Mouse (Mus musculus) Patski (cell line): Measurements from ENCODE around the gene Abcb8. TPM values are rescaled to one million over a fixed set of nuclear protein-coding genes. Genes with fewer than 3 reads are reported as not detected.

Experiments
- ATAC-seq: fragments of 100-300 bp; one replicate; pipeline ENCODE4 v1.8.0; 2021
- CTCF ChIA-PET: fragments of 350-600 bp; sonication (Branson Sonifier 250); formaldehyde crosslinking; loops from one replicate; lab custom pipeline; 2022; ENCODE audit warnings: inconsistent platforms; lab: Charles Lee
- POLR2A ChIA-PET: fragments of 350-600 bp; sonication (Branson Sonifier 250); formaldehyde crosslinking; loops from one replicate; lab custom pipeline; 2022; ENCODE audit warnings: antibody characterized with exemption, inconsistent platforms; lab: Charles Lee
- DNase-seq: peaks from one replicate; pipeline ENCODE4 v3.0.0-alpha.2; 2011; ENCODE audit warnings: low read depth, low spot score
- H3K27me3 ChIP-seq: fragments of 371-371 bp; one replicate; pipeline ENCODE4 v1.5.1; 2021
- CTCF ChIP-seq: fragments of 100-300 bp; IDR thresholded peaks from one replicate; pipeline ENCODE4 v1.5.1; 2021
- in situ Hi-C: fragments of 300-500 bp; cut with MboI; formaldehyde crosslinking; loops from 3 replicates; pipeline ENCODE4 v1.11.1; 2018; ENCODE audit warnings: low pct_unique_long_range_greater_than_20kb, mixed read lengths
- polyA plus RNA-seq: library from polyadenylated mRNA; unstranded; gene quantifications from one replicate; pipeline ENCODE4 v1.2.3, GENCODE M21; 2021

Gene Abcb8
- polyA plus RNA-seq, 1 experiment from 2014 or later, result 67.6 TPM

GRCm38 (mm10) chr5:24365528-24365927 lies 27.9 kb upstream of the Abcb8 start:
- no peak for ATAC-seq
- POLR2A ChIA-PET, result no interaction called here
- TF ChIP-seq CTCF, result no peak
- CTCF ChIA-PET, result interaction anchor here (1.0 kb wide), 1 partner anchor 14 kb away, joined by 3 read pairs; no protein-coding TSS in a partner anchor
- in situ Hi-C loops, result no loop called here
- no peak for DNase-seq
- peaks cover 16% of the 10 kb centered on the region for H3K27me3 ChIP-seq

GRCm38 (mm10) chr5:24366426-24366825 lies 27.0 kb upstream of the Abcb8 start:
- DNase-seq (no peak), ATAC-seq (no peak)
- H3K27me3 ChIP-seq, result peaks cover 16% of the 10 kb centered on the region
- POLR2A ChIA-PET, result no interaction called here
- TF ChIP-seq CTCF, result no peak
- in situ Hi-C loops, result no loop called here
- CTCF ChIA-PET, result no interaction called here

GRCm38 (mm10) chr5:24369767-24370166 lies 23.7 kb upstream of the Abcb8 start:
- ATAC-seq (no peak), DNase-seq (no peak)
- TF ChIP-seq CTCF, result no peak
- CTCF ChIA-PET, result interaction anchor here (0.9 to 1.3 kb wide), 2 partner anchors 8 to 17 kb away, joined by 3 to 5 read pairs; no protein-coding TSS in a partner anchor
- in situ Hi-C loops, result no loop called here
- POLR2A ChIA-PET, result no interaction called here
- H3K27me3 ChIP-seq, result peaks cover 8% of the 10 kb centered on the region

GRCm38 (mm10) chr5:24373807-24374206 lies 19.7 kb upstream of the Abcb8 start:
- CTCF ChIA-PET, result no interaction called here
- ATAC-seq (no peak), DNase-seq (no peak)
- TF ChIP-seq CTCF, result no peak
- no peaks in the 10 kb centered on the region for H3K27me3 ChIP-seq
- POLR2A ChIA-PET, result no interaction called here
- in situ Hi-C loops, result no loop called here

- POLR2A ChIA-PET, result no interaction called here
- no peak for ATAC-seq
- no peak for TF ChIP-seq CTCF
- no peak for DNase-seq
- no peaks in the 10 kb centered on the region for H3K27me3 ChIP-seq
- CTCF ChIA-PET, result no interaction called here
- in situ Hi-C loops, result no loop called here
Measured at GRCm38 (mm10) chr5:24374216-24374615, 19.2 kb upstream of the Abcb8 start.

GRCm38 (mm10) chr5:24374666-24375328 lies 18.7 kb upstream of the Abcb8 start:
- ATAC-seq, result no peak
- in situ Hi-C loops, result no loop called here
- POLR2A ChIA-PET, result no interaction called here

GRCm38 (mm10) chr5:24378700-24379099 lies 14.8 kb upstream of the Abcb8 start:
- in situ Hi-C loops, result no loop called here
- DNase-seq (no peak), ATAC-seq (no peak)
- CTCF ChIA-PET, result interaction anchor here (1.4 to 2.2 kb wide), 2 partner anchors 13 to 17 kb away, joined by 3 to 9 read pairs; no protein-coding TSS in a partner anchor
- no peak for TF ChIP-seq CTCF
- no peaks in the 10 kb centered on the region for H3K27me3 ChIP-seq
- POLR2A ChIA-PET, result no interaction called here

More at GRCm38 (mm10) chr5:24374666-24375328, 18.7 kb upstream of the Abcb8 start:
- no peaks in the 10 kb centered on the region for H3K27me3 ChIP-seq
- TF ChIP-seq CTCF, result no peak
- CTCF ChIA-PET, result interaction anchor here (1.1 kb wide), 1 partner anchor 18 kb away, joined by 4 read pairs; the partner anchor contains the start of gene Atg9b
- DNase-seq, result no peak

- H3K27me3 ChIP-seq, result no peaks in the 10 kb centered on the region
- in situ Hi-C loops, result no loop called here
- TF ChIP-seq CTCF, result no peak
- ATAC-seq, result no peak
- POLR2A ChIA-PET, result no interaction called here
- DNase-seq, result no peak
- CTCF ChIA-PET, result interaction anchor here (0.8 to 1.4 kb wide), 2 partner anchors 14 to 22 kb away, joined by 3 read pairs; no protein-coding TSS in a partner anchor
Measured at GRCm38 (mm10) chr5:24379501-24379900, 14.0 kb upstream of the Abcb8 start.

GRCm38 (mm10) chr5:24380499-24380898 lies 13.0 kb upstream of the Abcb8 start:
- no peaks in the 10 kb centered on the region for H3K27me3 ChIP-seq
- ATAC-seq (no peak), DNase-seq (no peak)
- CTCF ChIA-PET, result interaction anchor here (1.4 kb wide), 1 partner anchor 22 kb away, joined by 4 read pairs; no protein-coding TSS in a partner anchor
- in situ Hi-C loops, result no loop called here
- POLR2A ChIA-PET, result no interaction called here
- no peak for TF ChIP-seq CTCF

- DNase-seq (no peak), ATAC-seq (no peak)
- H3K27me3 ChIP-seq, result no peaks in the 10 kb centered on the region
- CTCF ChIA-PET, result interaction anchor here (1.4 kb wide), 1 partner anchor 23 kb away, joined by 4 read pairs; no protein-coding TSS in a partner anchor
- no peak for TF ChIP-seq CTCF
- POLR2A ChIA-PET, result no interaction called here
- in situ Hi-C loops, result no loop called here
Measured at GRCm38 (mm10) chr5:24381486-24381885, 12.0 kb upstream of the Abcb8 start.

- POLR2A ChIA-PET, result no interaction called here
- ATAC-seq (no peak), DNase-seq (no peak)
- no peaks in the 10 kb centered on the region for H3K27me3 ChIP-seq
- CTCF ChIA-PET, result no interaction called here
- in situ Hi-C loops, result no loop called here
- no peak for TF ChIP-seq CTCF
Measured at GRCm38 (mm10) chr5:24381988-24382387, 11.5 kb upstream of the Abcb8 start.
